Mouse (Mus musculus) embryonic facial prominence, embryonic 15.5 days (tissue): Measurements from ENCODE around the gene Olfr556. TPM values are rescaled to one million over a fixed set of nuclear protein-coding genes. Genes with fewer than 3 reads are reported as not detected.
"Not testable (repeated sequence)": the region's sequence is repeated elsewhere in the genome, so short reads cannot be mapped to it uniquely, and the experiment has no call there.

Source experiments
- ATAC-seq: fragments of 200-750 bp; cut with Nextera tagmentation; 2 replicates; pipeline ENCODE4 v1.8.0; 2017; ENCODE audit warnings: low read depth, moderate TSS enrichment; ENCODE audit not compliant: insufficient number of reproducible peaks, low FRiP score, low TSS enrichment
- H3K27ac ChIP-seq: fragments of 300-500 bp; sonication (generic); replicated peaks from 2 replicates; pipeline ENCODE4 v1.5.1; 2015; ENCODE audit warnings: mild to moderate bottlenecking, inconsistent platforms
- H3K27me3 ChIP-seq: fragments of 300-500 bp; sonication (generic); 2 replicates; pipeline ENCODE4 v1.6.1; 2015; ENCODE audit warnings: inconsistent platforms
- H3K36me3 ChIP-seq: fragments of 300-500 bp; sonication (generic); 2 replicates; pipeline ENCODE4 v1.6.1; 2015; ENCODE audit warnings: mild to moderate bottlenecking, inconsistent platforms
- H3K4me1 ChIP-seq: fragments of 300-500 bp; sonication (generic); 2 replicates; pipeline ENCODE4 v1.6.1; 2015; ENCODE audit warnings: inconsistent platforms
- H3K4me2 ChIP-seq: fragments of 300-500 bp; sonication (generic); replicated peaks from 2 replicates; pipeline ENCODE4 v1.6.1; 2015; ENCODE audit warnings: mild to moderate bottlenecking, inconsistent platforms
- H3K4me3 ChIP-seq: fragments of 300-500 bp; sonication (generic); replicated peaks from 2 replicates; pipeline ENCODE4 v1.5.1; 2015; ENCODE audit warnings: mild to moderate bottlenecking, inconsistent platforms
- H3K9ac ChIP-seq: fragments of 300-500 bp; sonication (generic); 2 replicates; pipeline ENCODE4 v1.6.1; 2015; ENCODE audit warnings: inconsistent platforms
- H3K9me3 ChIP-seq: fragments of 300-500 bp; sonication (generic); replicated peaks from 2 replicates; pipeline ENCODE4 v1.6.1; 2016; ENCODE audit warnings: inconsistent platforms
- WGBS: fragments of 180-500 bp; shearing (Covaris S2); methylation state at CpG from one replicate; pipeline ENCODE4 v1.1.7; 2015; 5-methylcytosine and 5-hydroxymethylcytosine counted together
- polyA plus RNA-seq: library from polyadenylated mRNA; unstranded; fragments of >200 nt; fragmentation: Nextera tagmentation; extraction: Ambion mirVana; gene quantifications from 2 replicates; pipeline ENCODE4 v1.2.1, GENCODE M21; 2015

Olfr556 gene
- not detected in 2 replicates for polyA plus RNA-seq

- WGBS, result 65% methylated on average over 3 of the region's 3 CpGs
- ATAC-seq, result no peak
- Histone ChIP-seq H3K9ac (no peak within 1 kb of the TSS), H3K36me3 (no peaks in the 10 kb centered on the region), H3K4me2 (no peak within 1 kb of the TSS), H3K27ac (no peak within 1 kb of the TSS), H3K9me3 (no peaks in the 10 kb centered on the region), H3K4me1 (no peaks in the 10 kb centered on the region), H3K4me3 (no peak within 1 kb of the TSS), H3K27me3 (no peaks in the 10 kb centered on the region)
Observed at GRCm38 (mm10) chr7:102664599-102664998, at the start of gene Olfr556. Gene Olfr556 (plus strand): TSS chr7:102664899.

DNA sequence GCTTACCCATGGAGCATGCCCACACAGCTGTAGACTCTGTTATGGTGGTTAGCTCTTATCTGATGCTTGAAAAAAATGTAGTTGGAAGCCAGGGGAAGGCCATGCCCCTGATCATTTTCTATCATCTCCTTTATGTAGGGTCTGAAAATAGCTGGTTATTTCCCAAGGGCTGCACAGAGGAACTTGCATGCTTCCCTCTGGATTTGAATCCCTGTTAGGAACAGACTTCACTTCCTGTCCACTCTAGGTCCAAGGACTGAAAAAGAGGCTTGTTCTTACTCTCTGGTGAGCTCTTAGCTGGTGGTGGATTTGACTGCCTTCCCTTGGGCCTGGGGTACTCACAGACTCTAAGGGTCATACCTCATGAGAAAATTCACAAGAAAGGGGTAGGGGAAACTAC is 46.6 kb upstream of the Olfr556 start, which contains the start of gene Olfr553:
Gene Olfr553, minus strand, starts transcription at position 101 of the 400 bp plus-strand sequence.
- H3K4me3 ChIP-seq, result no peak within 1 kb of the TSS
- no peaks in the 10 kb centered on the region for H3K36me3 ChIP-seq
- no peak within 1 kb of the TSS for H3K9ac ChIP-seq
- no peaks in the 10 kb centered on the region for H3K27me3 ChIP-seq
- H3K4me2 ChIP-seq, result no peak within 1 kb of the TSS
- no peak within 1 kb of the TSS for H3K27ac ChIP-seq
- no peaks in the 10 kb centered on the region for H3K4me1 ChIP-seq
- H3K9me3 ChIP-seq, result no peaks in the 10 kb centered on the region
- no peak for ATAC-seq

DNA sequence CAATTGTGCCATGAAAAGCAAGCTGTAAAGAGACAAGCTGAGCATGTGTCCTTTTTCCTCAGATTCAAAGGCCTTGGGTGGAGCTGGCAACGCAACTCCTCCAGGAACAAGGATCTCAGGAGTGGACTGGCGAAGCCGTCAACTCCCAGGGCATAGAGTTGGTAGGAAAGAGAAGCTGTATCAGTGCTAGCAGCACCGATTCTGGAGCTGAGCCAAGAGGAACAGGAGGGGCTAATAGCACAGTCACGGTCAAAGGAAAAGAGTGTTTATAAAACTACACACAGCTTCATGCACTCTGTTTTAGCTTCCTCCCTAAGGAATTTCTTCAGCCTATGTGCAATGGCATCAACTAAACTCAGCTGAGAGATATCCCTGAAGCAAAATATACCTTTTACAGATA is 45.1 kb upstream of the Olfr556 start:
- WGBS, result 62% methylated on average over 5 of the region's 5 CpGs
- Histone ChIP-seq H3K27me3 (no peaks in the 10 kb centered on the region), H3K4me2 (no peak overlapping the region), H3K9ac (no peak overlapping the region), H3K27ac (no peak overlapping the region), H3K9me3 (no peaks in the 10 kb centered on the region), H3K36me3 (no peaks in the 10 kb centered on the region), H3K4me3 (no peak overlapping the region), H3K4me1 (no peaks in the 10 kb centered on the region)
- ATAC-seq, result no peak

DNA sequence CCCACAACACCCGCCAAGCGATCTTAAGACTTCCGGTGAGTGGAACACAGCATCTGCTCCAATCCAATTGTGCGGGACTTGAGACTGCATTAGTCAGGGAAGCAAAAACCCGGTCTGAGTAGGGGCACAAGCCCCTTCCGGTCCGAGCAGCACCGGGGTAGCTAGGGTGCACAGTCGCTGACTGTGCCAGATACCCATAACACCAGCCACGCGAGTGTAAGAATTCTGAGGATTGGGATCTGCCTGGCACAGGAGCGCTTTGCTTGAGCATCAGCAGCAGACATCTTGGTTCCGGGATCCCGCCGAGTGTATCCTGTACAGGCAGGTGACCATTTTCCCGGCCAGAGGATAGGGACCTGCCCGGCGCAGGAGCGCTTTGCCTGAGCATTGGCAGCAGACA is 44.3 kb upstream of the Olfr556 start:
- 81% methylated on average over 19 of the region's 19 CpGs for WGBS

DNA sequence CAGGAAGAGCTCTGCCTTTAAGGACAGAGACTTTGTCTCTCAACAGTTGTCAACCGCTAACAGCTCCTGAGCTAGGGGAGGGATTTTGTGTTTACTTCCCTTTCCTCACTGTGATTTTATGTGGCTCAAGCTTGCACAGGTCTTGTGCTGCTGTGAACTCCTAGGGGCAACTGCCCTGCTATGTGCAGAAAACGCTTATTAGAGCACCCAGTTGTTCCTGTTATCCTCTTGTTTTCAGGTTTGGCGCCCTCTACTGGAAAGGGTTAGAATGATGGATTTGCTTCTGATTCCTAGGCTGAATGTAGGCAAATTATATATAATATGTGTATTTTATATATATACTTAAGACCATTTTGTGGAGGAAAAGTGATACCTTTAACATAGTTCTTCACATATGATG is 28.0 kb upstream of the Olfr556 start:
- no peak for ATAC-seq
- H3K27me3 ChIP-seq, result no peaks in the 10 kb centered on the region
- 30% methylated on average over 3 of the region's 3 CpGs for WGBS
- H3K27ac ChIP-seq, result no peak overlapping the region
- H3K9me3 ChIP-seq, result no peaks in the 10 kb centered on the region
- no peaks in the 10 kb centered on the region for H3K36me3 ChIP-seq
- no peak overlapping the region for H3K9ac ChIP-seq
- no peak overlapping the region for H3K4me2 ChIP-seq
- no peaks in the 10 kb centered on the region for H3K4me1 ChIP-seq
- H3K4me3 ChIP-seq, result no peak overlapping the region

More for the DNA sequence above, 44.3 kb upstream of the Olfr556 start:
- not testable (repeated sequence) for H3K9me3 ChIP-seq, H3K4me3 ChIP-seq, H3K27ac ChIP-seq, ATAC-seq, H3K4me2 ChIP-seq, H3K36me3 ChIP-seq, H3K9ac ChIP-seq, H3K27me3 ChIP-seq, H3K4me1 ChIP-seq

DNA sequence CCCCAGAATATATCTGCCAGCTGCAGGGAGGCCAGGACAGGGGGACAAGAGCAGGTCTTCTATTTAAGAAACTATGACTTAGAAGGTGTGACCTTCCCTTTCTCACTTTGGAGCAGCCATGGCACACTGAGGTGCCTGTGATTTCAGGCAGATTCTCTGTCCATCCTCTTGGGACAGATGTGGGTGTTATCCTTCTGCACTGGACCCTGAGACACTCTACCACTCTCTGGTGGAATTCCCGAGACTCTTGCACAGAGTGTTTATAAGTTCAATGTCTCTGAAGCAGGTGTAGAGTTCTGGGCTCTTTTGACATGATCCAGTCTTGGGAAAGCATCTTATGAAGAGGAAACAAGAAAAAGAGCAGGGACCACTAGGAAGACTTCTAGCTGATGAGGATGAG is 26.6 kb upstream of the Olfr556 start, which contains the start of gene Olfr554:
Gene Olfr554, plus strand, starts transcription at position 301 of the 400 bp plus-strand sequence.
- Histone ChIP-seq H3K4me2 (no peak within 1 kb of the TSS), H3K27me3 (no peaks in the 10 kb centered on the region), H3K27ac (no peak within 1 kb of the TSS), H3K4me1 (no peaks in the 10 kb centered on the region), H3K9me3 (no peaks in the 10 kb centered on the region), H3K4me3 (no peak within 1 kb of the TSS), H3K36me3 (no peaks in the 10 kb centered on the region), H3K9ac (no peak within 1 kb of the TSS)
- WGBS, result 73% methylated on average over 1 of the region's 1 CpGs
- ATAC-seq, result no peak

DNA sequence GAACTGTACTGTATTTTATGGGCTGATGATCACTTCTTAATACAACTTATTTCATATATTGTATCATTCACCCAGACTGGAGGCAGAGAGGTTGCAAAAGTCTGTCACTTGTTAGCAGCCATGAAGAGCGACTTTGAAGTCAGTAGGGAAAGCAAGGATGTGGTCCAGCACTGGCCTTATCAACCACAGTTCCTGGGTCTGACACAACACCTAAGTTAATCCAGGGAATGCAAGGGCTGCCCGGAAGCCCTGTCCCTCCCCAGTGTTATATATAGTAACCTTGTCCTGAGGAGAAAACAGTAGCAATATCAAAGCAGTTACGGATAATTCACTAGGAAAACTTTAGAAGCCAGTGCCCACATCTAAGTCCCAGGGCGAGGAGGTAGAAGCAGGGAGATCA is 19.8 kb upstream of the Olfr556 start:
- H3K4me3 ChIP-seq, H3K4me2 ChIP-seq, H3K4me1 ChIP-seq, H3K9ac ChIP-seq, H3K9me3 ChIP-seq, ATAC-seq, H3K27me3 ChIP-seq, H3K36me3 ChIP-seq, H3K27ac ChIP-seq: not testable (repeated sequence)
- WGBS, result 78% methylated on average over 4 of the region's 4 CpGs

DNA sequence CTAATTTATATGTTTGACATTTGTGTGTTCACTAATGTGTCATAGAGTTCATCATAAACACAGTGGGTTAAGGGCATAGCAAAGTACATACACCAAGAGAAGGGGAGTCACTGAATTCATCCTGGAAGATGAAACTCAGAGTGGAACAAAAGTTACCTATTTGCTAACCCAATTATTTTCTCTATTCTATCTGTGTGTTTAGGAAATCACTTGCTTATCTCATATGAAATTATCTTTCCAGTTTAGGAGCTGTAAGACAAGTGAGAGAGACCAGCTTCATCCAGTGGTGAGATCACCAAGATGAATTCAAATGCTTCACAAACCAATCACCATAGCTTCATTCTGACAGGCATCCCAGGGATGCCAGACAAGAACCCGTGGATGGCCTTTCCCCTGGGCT is 6.2 kb upstream of the Olfr556 start, which contains the start of gene Olfr555:
Gene Olfr555, plus strand, starts transcription at position 301 of the 400 bp plus-strand sequence.
- Histone ChIP-seq H3K9ac (no peak within 1 kb of the TSS), H3K36me3 (no peaks in the 10 kb centered on the region), H3K4me2 (no peak within 1 kb of the TSS), H3K4me1 (no peaks in the 10 kb centered on the region), H3K27ac (no peak within 1 kb of the TSS), H3K9me3 (no peaks in the 10 kb centered on the region), H3K4me3 (no peak within 1 kb of the TSS), H3K27me3 (no peaks in the 10 kb centered on the region)
- WGBS, result 76% methylated on average over 1 of the region's 1 CpGs
- ATAC-seq, result no peak

GRCm38 (mm10) chr7:102665378-102665777 is 679 bp downstream of the Olfr556 start:
- WGBS, result 19% methylated on average over 2 of the region's 2 CpGs
- Histone ChIP-seq H3K9me3 (no peaks in the 10 kb centered on the region), H3K9ac (no peak overlapping the region)

DNA sequence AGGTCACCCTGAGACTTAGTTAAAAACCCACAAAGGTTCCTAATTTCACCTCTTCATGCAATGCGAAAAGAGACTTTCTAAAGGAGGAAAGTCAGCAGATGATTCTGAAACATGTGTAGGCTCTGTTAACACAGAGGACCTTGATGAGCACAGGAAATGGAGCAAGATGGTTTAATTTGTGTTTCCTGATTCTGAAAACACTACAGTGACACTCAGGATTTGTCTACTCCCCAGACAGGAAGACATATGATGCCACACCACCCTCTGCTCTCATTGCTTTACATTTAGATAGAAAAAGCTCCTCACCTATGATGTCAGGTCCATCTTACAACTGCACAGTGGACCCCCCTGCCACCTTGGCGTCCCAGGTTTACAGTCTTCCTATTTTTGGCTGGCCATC is 11.5 kb downstream of the Olfr556 start:
- ATAC-seq, result no peak
- no peak overlapping the region for H3K4me2 ChIP-seq
- 76% methylated on average over 2 of the region's 2 CpGs for WGBS
- no peaks in the 10 kb centered on the region for H3K9me3 ChIP-seq
- H3K9ac ChIP-seq, result no peak overlapping the region
- no peaks in the 10 kb centered on the region for H3K27me3 ChIP-seq
- no peak overlapping the region for H3K4me3 ChIP-seq
- no peaks in the 10 kb centered on the region for H3K4me1 ChIP-seq
- H3K27ac ChIP-seq, result no peak overlapping the region
- H3K36me3 ChIP-seq, result no peaks in the 10 kb centered on the region

More at GRCm38 (mm10) chr7:102665378-102665777, 679 bp downstream of the Olfr556 start:
- Histone ChIP-seq H3K4me1 (no peaks in the 10 kb centered on the region), H3K36me3 (no peaks in the 10 kb centered on the region), H3K4me3 (no peak overlapping the region), H3K27me3 (no peaks in the 10 kb centered on the region), H3K4me2 (no peak overlapping the region), H3K27ac (no peak overlapping the region)
- ATAC-seq, result no peak

DNA sequence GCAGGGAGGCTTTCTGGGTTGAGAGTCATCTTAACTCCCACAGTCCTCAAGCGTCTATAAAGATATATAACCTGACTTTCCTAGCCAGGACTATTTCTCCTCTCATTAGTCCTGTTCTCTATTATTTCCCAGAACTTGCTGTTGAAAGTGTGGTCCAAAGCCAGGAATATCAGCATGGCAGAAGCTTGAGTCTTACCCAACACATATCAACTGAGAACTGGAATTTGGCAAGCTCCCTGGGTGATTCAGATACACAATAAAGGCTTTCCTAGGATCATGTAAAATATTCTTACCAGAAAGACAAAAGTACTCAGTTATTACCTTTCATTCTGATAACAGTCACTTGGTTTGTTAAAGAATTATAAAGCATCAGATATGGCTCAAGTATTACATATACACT is 17.2 kb downstream of the Olfr556 start:
- H3K36me3 ChIP-seq, result peaks cover 3% of the 10 kb centered on the region; the same call in 1 of the 2 replicates
- no peaks in the 10 kb centered on the region for H3K9me3 ChIP-seq
- 85% methylated on average over 1 of the region's 1 CpGs for WGBS
- no peak for ATAC-seq
- no peak overlapping the region for H3K4me2 ChIP-seq
- no peaks in the 10 kb centered on the region for H3K27me3 ChIP-seq
- no peaks in the 10 kb centered on the region for H3K4me1 ChIP-seq
- H3K27ac ChIP-seq, result no peak overlapping the region
- H3K9ac ChIP-seq, result no peak overlapping the region
- H3K4me3 ChIP-seq, result no peak overlapping the region

GRCm38 (mm10) chr7:102686944-102687501 is 22.3 kb downstream of the Olfr556 start, which contains the start of gene Trim68:
Gene Trim68 (minus strand): TSS chr7:102687327.
- H3K36me3 ChIP-seq, result peaks cover 3% of the 10 kb centered on the region; the same call in 1 of the 2 replicates
- peak; percentile 98 for ATAC-seq
- WGBS, result under 1% methylated on average over 40 of the region's 40 CpGs
- H3K9me3 ChIP-seq, result no peaks in the 10 kb centered on the region
- H3K4me1 ChIP-seq, result 0 out of 2 replicates have a peak, but pooled peaks cover 4% of the 10 kb centered on the region
- H3K27me3 ChIP-seq, result no peaks in the 10 kb centered on the region
- H3K9ac ChIP-seq, result peak within 1 kb of the TSS; percentile 62
- peak within 1 kb of the TSS; percentile 70 for H3K4me2 ChIP-seq
- H3K27ac ChIP-seq, result peak within 1 kb of the TSS; percentile 73
- H3K4me3 ChIP-seq, result peak within 1 kb of the TSS; percentile 61
